Mouse (Mus musculus): ENCODE results near the gene Zfp790. TPM values are rescaled to one million over a fixed set of nuclear protein-coding genes. Genes with fewer than 3 reads are reported as not detected.
A peak's percentile ranks its signal among the peaks of the same experiment; 100 is the strongest.

Gene Zfp790
- polyA plus RNA-seq (2021; fragmentation: Nextera tagmentation): 3.3 and 5.3 TPM in 2 replicates
- long read RNA-seq, experiment 1, transcript Zfp790-201 (5 exons, 3,376 nt): major isoform, 5 of 11 reads
- long read RNA-seq, experiment 1, partial matches to known transcripts: 0 of 11 reads
- long read RNA-seq, experiment 1, other reads (novel, unspliced or antisense): 5 of 11 reads
- long read RNA-seq, experiment 2, transcript Zfp790-202 (5 exons, 3,356 nt): minor isoform, 14 of 102 reads
- long read RNA-seq, experiment 2, transcript Zfp790-201 (5 exons, 3,376 nt): major isoform, 68 of 102 reads
- long read RNA-seq, experiment 2, partial matches to known transcripts: 1 of 102 reads
- long read RNA-seq, experiment 2, other reads (novel, unspliced or antisense): 19 of 102 reads

GRCm38 (mm10) chr7:29815910-29816429 lies at the start of gene Zfp790:
Zfp790 (plus strand) TSS chr7:29816114.

DNA sequence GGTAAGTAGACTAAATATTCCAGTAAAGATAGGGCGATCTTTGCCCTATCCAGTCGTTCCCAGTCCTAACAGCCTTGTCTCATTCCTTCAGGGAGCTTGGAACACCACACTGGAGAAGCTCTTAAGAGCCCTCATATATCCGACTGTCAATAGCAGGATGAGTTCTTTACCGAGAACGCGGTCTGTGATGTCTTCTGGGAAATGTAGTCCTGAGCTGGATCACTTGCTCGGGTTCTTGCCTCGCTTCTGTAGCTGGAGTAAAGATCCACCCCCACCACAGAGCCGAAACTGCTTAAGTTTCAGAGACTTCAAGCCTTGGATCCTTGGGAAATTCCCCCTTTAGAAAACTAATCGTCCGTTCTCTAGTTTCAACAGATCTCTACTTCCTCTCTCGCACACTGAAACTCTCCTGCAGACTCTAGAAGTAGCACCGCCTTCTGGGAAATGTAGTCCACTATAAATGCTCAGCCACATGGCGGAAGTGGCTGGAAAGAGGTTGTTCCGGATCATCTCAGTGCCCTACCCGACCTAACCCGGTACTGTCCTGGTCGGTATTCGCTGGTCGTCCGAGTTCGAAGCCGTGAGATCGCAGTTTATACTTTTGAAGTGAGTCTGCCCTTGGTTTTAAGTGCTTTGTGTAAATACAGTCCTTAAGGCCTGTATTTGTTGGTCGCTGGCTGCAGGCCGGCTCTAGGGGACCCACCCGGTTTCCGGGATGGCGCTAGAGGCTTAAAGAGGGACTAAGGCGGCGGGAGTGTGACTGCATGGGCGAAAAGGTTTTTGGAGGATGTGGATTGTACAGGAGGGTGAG lies 47.6 kb upstream of the Zfp790 start, which contains the start of gene Zfp84:
TSS of gene Zfp84 (plus strand) at position 463 of the 811 bp plus-strand sequence.

GRCm38 (mm10) chr7:29783871-29784551 lies 31.9 kb upstream of the Zfp790 start, which contains the start of gene Zfp30:
Zfp30 (plus strand) TSS chr7:29783998.

DNA sequence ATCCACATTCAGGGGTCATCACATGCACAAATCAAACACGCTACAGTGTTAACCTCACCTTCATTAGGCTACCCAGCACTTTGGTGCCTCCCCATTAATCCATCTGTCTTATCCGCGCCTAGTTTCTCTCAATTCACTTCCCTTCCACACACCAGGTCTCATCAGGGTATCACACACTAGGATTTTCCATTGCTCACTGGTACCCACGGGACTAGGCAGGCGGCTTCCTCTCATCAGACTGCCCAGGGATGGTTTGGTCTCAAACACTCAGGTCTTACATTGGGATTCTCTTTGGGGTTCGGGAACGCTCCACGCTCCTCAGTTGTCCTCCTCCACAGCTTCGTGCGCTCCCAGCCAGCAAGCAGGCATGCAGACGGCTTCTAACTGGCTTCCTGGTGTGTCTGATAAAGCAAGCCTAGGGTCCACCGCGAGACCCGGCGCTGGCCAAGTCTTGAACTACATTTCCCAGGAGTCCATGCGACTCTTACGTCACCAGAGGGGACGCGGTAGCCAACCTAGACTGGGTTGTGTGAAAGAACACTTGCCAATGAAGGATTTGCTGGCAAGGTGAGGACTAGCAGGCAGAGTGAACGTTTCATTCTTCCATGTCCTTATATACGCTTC lies 37.4 kb downstream of the Zfp790 start, which contains the start of gene Zfp940:
TSS of gene Zfp940 (minus strand) at position 451 of the 624 bp plus-strand sequence.

DNA sequence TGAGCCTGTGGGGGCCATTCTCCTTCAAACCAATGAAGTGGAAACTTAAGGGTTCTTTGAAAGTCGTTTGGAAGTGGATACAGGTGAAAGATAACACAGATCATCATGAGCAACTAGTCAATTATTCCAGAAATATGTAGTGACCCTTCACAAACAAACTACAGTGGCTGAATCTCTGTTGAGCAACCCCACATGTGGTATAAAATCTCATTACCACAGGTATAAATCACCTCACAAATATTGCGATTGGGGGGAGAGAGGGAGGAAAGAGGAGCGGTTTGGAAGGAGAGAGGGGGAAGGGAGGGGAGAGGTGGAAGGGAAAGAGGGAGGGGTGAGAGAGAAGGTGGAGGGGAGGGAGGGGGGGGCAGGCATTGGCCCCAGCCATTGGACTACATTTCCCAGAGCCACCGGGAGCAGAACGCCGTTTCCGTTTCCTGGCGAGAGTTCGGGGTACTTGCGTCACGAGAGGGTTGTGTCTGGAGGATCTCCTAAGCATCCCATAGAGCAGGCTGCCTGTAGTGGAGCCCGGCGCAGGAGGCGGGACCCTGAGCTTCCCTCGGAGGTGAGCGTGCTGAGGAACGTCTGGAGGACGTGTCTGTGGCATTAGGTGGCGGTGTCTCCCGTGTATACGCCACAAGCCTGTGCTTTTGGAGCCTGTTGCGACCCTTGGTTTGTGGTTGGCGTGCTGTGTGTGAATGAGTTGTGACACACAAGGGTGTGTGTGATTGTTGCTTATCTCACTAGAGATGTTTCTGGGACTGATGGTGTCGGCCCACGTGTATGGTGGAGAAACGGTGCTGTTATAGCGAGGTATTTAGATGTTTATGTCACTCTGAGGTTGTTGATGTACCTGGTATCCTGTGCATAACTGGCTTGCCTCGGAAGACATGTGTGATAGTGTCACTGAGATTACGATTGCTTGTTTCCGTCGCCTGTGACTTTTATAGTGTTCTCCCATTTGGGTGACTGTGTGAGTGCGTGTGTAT lies 43.9 kb downstream of the Zfp790 start, which contains the start of gene Zfp420:
TSS of gene Zfp420 (plus strand) at position 448 of the 986 bp plus-strand sequence.

Small RNA genes lying within 50 kb of the gene (microRNA-seq; reads per million reads assigned to microRNA genes)
- 8.4 reads per million, percentile 28 among the genes with 10 or more reads in this experiment for gene Mir1964

Other genes starting within 250 kb of the Zfp790 start
- not detected in 2 replicates for gene Catsperg2, start 89.1 kb upstream of the Zfp790 start, polyA plus RNA-seq (2021; fragmentation: Nextera tagmentation)
- gene Zfp84, start 47.6 kb upstream of the Zfp790 start, polyA plus RNA-seq (2021; fragmentation: Nextera tagmentation): 4.7 and 6.1 TPM in 2 replicates
- 7.3 and 7.5 TPM in 2 replicates for gene Zfp30, start 32.1 kb upstream of the Zfp790 start, polyA plus RNA-seq (2021; fragmentation: Nextera tagmentation)
- gene Zfp940, start 37.6 kb downstream of the Zfp790 start, polyA plus RNA-seq (2021; fragmentation: Nextera tagmentation): 5.9 and 6.1 TPM in 2 replicates
- gene Zfp420, start 43.9 kb downstream of the Zfp790 start, polyA plus RNA-seq (2021; fragmentation: Nextera tagmentation): 6.0 and 7.3 TPM in 2 replicates
- gene Zfp27, start 90.5 kb downstream of the Zfp790 start, polyA plus RNA-seq (2021; fragmentation: Nextera tagmentation): 8.4 and 9.5 TPM in 2 replicates
- gene Zfp383, start 92.1 kb downstream of the Zfp790 start, polyA plus RNA-seq (2021; fragmentation: Nextera tagmentation): 1.1 and 1.2 TPM in 2 replicates
- gene Zfp74, start 138.0 kb downstream of the Zfp790 start, polyA plus RNA-seq (2021; fragmentation: Nextera tagmentation): 10.0 TPM in 2 replicates
- 0.23 and 0.29 TPM in 2 replicates for gene Zfp568, start 167.8 kb downstream of the Zfp790 start, polyA plus RNA-seq (2021; fragmentation: Nextera tagmentation)
- gene Zfp14, start 235.3 kb downstream of the Zfp790 start, polyA plus RNA-seq (2021; fragmentation: Nextera tagmentation): 5.0 and 5.1 TPM in 2 replicates

Data from layer of hippocampus, adult 6 months (tissue).